Mouse (Mus musculus) stomach, embryonic 16.5 days (tissue): Measurements from ENCODE around the gene Tgfbr3. TPM values are rescaled to one million over a fixed set of nuclear protein-coding genes. Genes with fewer than 3 reads are reported as not detected.

Source experiments
- ATAC-seq: fragments of 200-750 bp; cut with Nextera tagmentation; 2 replicates; pipeline ENCODE4 v1.8.0; 2017; ENCODE audit warnings: moderate number of reproducible peaks, moderate TSS enrichment; ENCODE audit not compliant: insufficient read depth, low FRiP score
- H3K27ac ChIP-seq: fragments of 300-500 bp; sonication (generic); 2 replicates; pipeline ENCODE4 v1.5.1; 2014; ENCODE audit warnings: low read length
- H3K27me3 ChIP-seq: fragments of 300-500 bp; sonication (generic); 2 replicates; pipeline ENCODE4 v1.6.1; 2014; ENCODE audit warnings: low read length, control low read depth, mixed read lengths; ENCODE audit not compliant: control insufficient read depth, insufficient read depth
- H3K36me3 ChIP-seq: fragments of 300-500 bp; sonication (generic); 2 replicates; pipeline ENCODE4 v1.6.1; 2014; ENCODE audit warnings: low read length; ENCODE audit not compliant: control insufficient read depth, insufficient read depth
- H3K4me1 ChIP-seq: fragments of 300-500 bp; sonication (generic); 2 replicates; pipeline ENCODE4 v1.6.1; 2014; ENCODE audit warnings: low read length, control low read depth, mixed read lengths; ENCODE audit not compliant: control insufficient read depth, insufficient read depth
- H3K4me2 ChIP-seq: fragments of 300-500 bp; sonication (generic); 2 replicates; pipeline ENCODE4 v1.6.1; 2014; ENCODE audit warnings: low read depth, low read length, mixed read lengths
- H3K4me3 ChIP-seq: fragments of 300-500 bp; sonication (generic); replicated peaks from 2 replicates; pipeline ENCODE4 v1.5.1; 2014; ENCODE audit warnings: mild to moderate bottlenecking, low read length
- H3K9ac ChIP-seq: fragments of 300-500 bp; sonication (generic); 2 replicates; pipeline ENCODE4 v1.6.1; 2014; ENCODE audit warnings: low read length
- H3K9me3 ChIP-seq: fragments of 300-500 bp; sonication (generic); replicated peaks from 2 replicates; pipeline ENCODE4 v1.6.1; 2016; ENCODE audit warnings: low read length, control low read depth; ENCODE audit not compliant: control insufficient read depth
- whole genome bisulfite sequencing: fragments of 180-500 bp; shearing (Covaris S2); extraction: QIAGEN DNeasy Blood & Tissue Kit; methylation state at CpG from one replicate; pipeline ENCODE4 v1.1.7; 2014; 5-methylcytosine and 5-hydroxymethylcytosine counted together
- polyA plus RNA-seq: library from polyadenylated mRNA; unstranded; fragments of >200 nt; fragmentation: Nextera tagmentation; extraction: Ambion mirVana; gene quantifications from 2 replicates; pipeline ENCODE4 v1.2.1, GENCODE M21; 2015

Tgfbr3 gene
- polyA plus RNA-seq, 1 experiment from 2014 or later: 31.1 TPM

GRCm38 (mm10) chr5:107266566-107266965 lies 22.9 kb downstream of the Tgfbr3 start:
- ATAC-seq: no peak
- Histone ChIP-seq H3K27me3 (no peaks in the 10 kb centered on the region), H3K4me3 (no peak overlapping the region), H3K9ac (no peak overlapping the region), H3K27ac (no peak overlapping the region), H3K36me3 (no peaks in the 10 kb centered on the region), H3K4me2 (no peak overlapping the region), H3K9me3 (no peaks in the 10 kb centered on the region), H3K4me1 (peaks cover 31% of the 10 kb centered on the region)
- WGBS: 82% methylated on average over 3 of the region's 3 CpGs

DNA sequence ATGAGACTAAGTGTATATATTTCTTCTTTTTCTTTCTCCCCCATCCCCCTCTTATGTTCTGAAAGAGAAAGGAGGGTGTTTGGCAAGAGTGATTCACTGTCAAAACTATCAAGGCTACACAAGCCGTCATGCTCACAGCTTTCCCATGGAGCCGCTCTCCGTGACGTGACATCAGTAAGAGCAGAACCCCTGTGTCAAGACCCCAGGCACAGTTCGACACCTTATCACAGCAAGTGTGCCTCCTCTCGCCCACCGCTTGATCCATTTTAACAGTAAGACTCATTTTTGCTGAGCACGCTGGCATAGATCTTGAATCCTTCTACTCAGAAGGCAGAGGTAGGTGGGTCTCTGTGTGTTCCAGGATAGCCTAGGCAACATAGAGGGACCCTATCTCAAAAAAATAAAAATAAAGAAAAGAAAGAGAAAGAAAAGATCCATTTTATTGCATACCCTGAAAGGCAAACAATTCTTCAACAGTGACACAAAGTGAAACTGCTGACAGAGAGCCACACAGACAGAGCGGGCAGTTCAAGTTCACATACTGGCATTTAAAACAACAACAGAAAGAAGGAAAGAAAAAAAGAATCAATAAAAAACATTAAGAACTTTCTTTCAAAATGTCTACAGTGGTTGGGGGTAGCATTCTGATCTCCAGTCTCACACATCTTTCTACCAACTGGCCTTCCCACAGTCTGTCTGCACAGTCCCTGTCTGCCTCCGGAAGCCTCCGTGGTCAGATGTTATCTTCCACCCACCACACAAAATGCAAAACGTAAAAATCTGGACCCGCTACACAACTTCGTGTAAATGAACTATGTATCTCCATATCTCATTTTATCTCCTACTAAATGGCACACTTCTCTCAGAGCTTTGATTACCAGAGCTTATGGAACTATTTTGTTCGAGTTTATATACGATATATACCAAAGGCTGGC lies 24.7 kb downstream of the Tgfbr3 start:
- no peaks in the 10 kb centered on the region for H3K27me3 ChIP-seq
- 87% methylated on average over 16 of the region's 16 CpGs for WGBS
- no peak for ATAC-seq

GRCm38 (mm10) chr5:107263836-107264235 lies 25.6 kb downstream of the Tgfbr3 start:
- Histone ChIP-seq H3K9ac (no peak overlapping the region), H3K36me3 (peaks cover 4% of the 10 kb centered on the region; the same call in 1 of the 2 replicates), H3K4me2 (no peak overlapping the region), H3K27ac (no peak overlapping the region), H3K27me3 (no peaks in the 10 kb centered on the region), H3K4me1 (peaks cover 13% of the 10 kb centered on the region), H3K4me3 (no peak overlapping the region), H3K9me3 (no peaks in the 10 kb centered on the region)
- no peak for ATAC-seq
- WGBS: 90% methylated on average over 3 of the region's 3 CpGs

More for the DNA sequence above, 24.7 kb downstream of the Tgfbr3 start:
- H3K4me3 ChIP-seq: no peak overlapping the region
- H3K36me3 ChIP-seq: no peaks in the 10 kb centered on the region
- H3K9me3 ChIP-seq: no peaks in the 10 kb centered on the region
- H3K9ac ChIP-seq: no peak overlapping the region
- H3K4me2 ChIP-seq: no peak overlapping the region
- H3K4me1 ChIP-seq: peaks cover 21% of the 10 kb centered on the region
- H3K27ac ChIP-seq: no peak overlapping the region

DNA sequence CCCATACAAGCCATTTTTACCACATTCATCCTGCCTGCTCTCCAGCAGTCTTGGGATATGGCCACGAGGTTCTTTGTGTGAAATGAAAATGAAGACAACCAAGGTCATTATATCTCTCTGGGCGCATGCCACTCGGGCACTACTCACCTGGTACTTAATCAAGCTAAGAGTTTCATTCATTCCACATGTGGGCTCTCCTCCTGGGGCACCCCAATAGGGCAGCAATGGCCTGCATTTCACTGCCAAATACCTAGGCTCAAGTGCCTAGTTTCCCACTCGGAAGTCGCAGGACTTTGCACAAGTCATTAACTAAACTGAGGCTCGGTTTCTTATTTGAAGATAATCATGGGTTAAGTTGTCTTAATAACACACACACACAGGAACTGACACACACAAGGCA lies 27.5 kb downstream of the Tgfbr3 start:
- peaks cover 7% of the 10 kb centered on the region; the same call in 1 of the 2 replicates for H3K36me3 ChIP-seq
- 0 out of 2 replicates have a peak, but pooled peaks cover under 1% of the 10 kb centered on the region for H3K4me1 ChIP-seq
- no peak for ATAC-seq
- no peak overlapping the region for H3K4me3 ChIP-seq
- no peak overlapping the region for H3K9ac ChIP-seq
- 74% methylated on average over 6 of the region's 6 CpGs for WGBS
- H3K27me3 ChIP-seq: no peaks in the 10 kb centered on the region
- no peak overlapping the region for H3K4me2 ChIP-seq
- H3K27ac ChIP-seq: no peak overlapping the region
- no peaks in the 10 kb centered on the region for H3K9me3 ChIP-seq

DNA sequence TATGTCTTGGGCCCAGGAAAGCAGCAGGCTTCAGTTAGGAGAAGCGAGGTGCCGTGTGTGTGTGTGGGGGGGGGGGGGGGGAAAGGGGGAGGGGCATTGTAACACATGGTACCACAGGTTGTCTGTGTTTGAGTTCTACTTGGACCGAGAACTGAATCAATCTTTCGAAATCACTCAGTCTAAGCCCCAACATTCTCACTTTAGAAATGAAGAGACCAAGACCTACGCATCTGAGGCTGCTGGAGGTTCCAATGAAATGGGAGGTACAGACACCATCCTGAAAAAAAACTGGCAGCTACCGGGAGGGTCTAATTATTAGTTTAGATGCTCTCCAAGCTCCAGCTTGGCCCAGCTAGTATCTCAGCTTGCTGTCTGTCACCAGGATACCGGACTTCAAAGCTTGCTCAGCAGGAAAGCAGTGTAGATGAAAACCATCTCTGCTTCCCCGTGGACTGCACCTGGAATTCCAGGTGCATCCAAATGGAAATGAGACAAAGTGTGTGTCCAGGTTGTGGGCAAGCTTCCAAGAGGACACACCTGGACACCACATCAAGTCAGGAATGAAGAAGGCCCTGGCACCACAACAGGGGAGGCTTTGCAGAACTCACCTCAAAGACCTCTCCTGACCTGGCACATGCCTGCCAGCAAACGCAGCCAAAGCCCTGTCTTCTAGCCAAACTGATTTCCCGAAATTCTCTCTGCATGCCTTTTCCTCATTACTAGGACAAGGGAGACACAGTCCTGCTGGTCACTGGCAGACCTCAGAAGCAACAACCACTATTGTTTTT lies 28.5 kb downstream of the Tgfbr3 start:
- no peak overlapping the region for H3K9ac ChIP-seq
- H3K27me3 ChIP-seq: no peaks in the 10 kb centered on the region
- H3K36me3 ChIP-seq: peaks cover 7% of the 10 kb centered on the region; the same call in 1 of the 2 replicates
- H3K9me3 ChIP-seq: no peaks in the 10 kb centered on the region
- no peak overlapping the region for H3K4me3 ChIP-seq
- H3K4me1 ChIP-seq: no peaks in the 10 kb centered on the region
- no peak overlapping the region for H3K27ac ChIP-seq
- WGBS: 69% methylated on average over 10 of the region's 10 CpGs
- no peak overlapping the region for H3K4me2 ChIP-seq
- ATAC-seq: no peak

DNA sequence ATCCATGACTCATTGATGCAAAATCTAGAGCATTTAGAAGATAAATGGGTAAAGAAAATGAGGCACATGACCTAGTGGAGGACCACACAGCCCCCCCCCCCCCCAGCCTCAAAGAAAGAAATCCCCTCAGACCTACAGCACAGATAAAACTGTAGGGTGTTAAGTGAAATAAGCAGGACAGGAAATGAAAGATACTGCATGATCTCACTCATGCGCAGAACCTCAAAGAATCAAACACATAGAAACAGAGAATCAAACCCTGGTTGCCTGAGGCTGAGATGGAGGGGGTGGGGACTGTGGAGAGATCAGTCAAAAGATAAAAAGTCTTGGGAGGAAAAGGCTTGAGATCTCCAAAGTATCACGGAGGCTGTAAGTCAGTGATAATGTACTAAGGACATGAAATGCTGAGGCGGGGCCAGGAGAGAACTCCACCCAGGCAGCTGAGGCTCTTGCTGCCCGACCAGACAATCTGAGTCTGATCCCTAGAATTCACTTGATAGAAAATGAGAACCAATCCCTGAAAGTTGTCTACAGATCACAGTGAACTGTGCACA lies 29.9 kb downstream of the Tgfbr3 start:
- Histone ChIP-seq H3K9me3 (no peaks in the 10 kb centered on the region), H3K9ac (no peak overlapping the region), H3K27ac (no peak overlapping the region), H3K36me3 (peaks cover 13% of the 10 kb centered on the region), H3K4me1 (no peaks in the 10 kb centered on the region), H3K4me3 (no peak overlapping the region), H3K27me3 (no peaks in the 10 kb centered on the region), H3K4me2 (no peak overlapping the region)
- no peak for ATAC-seq
- 77% methylated on average over 4 of the region's 4 CpGs for WGBS

- Histone ChIP-seq H3K27me3 (no peaks in the 10 kb centered on the region), H3K4me2 (no peak overlapping the region), H3K36me3 (peaks cover 10% of the 10 kb centered on the region; the same call in 1 of the 2 replicates), H3K9me3 (no peaks in the 10 kb centered on the region), H3K4me1 (peaks cover 26% of the 10 kb centered on the region), H3K4me3 (no peak overlapping the region), H3K27ac (no peak overlapping the region), H3K9ac (no peak overlapping the region)
- WGBS: 88% methylated on average over 3 of the region's 3 CpGs
- no peak for ATAC-seq
These were observed 36.0 kb downstream of the Tgfbr3 start for GRCm38 (mm10) chr5:107253395-107253794.

GRCm38 (mm10) chr5:107252435-107252834 lies 37.0 kb downstream of the Tgfbr3 start:
- WGBS: 23% methylated on average over 1 of the region's 1 CpGs
- H3K9me3 ChIP-seq: no peaks in the 10 kb centered on the region
- no peak overlapping the region for H3K4me3 ChIP-seq
- H3K9ac ChIP-seq: no peak overlapping the region
- ATAC-seq: no peak
- no peaks in the 10 kb centered on the region for H3K27me3 ChIP-seq
- H3K36me3 ChIP-seq: peaks cover 10% of the 10 kb centered on the region; the same call in 1 of the 2 replicates
- H3K27ac ChIP-seq: peak overlapping the region; percentile 44; the same call in 1 of the 2 replicates
- peaks cover 26% of the 10 kb centered on the region for H3K4me1 ChIP-seq
- H3K4me2 ChIP-seq: no peak overlapping the region
